Mouse (Mus musculus) liver, embryonic 14.5 days (tissue): ENCODE measurements at regions not wholly inside any gene's neighbourhood (a gene's known extent, or its start where the extent isn't known, plus 50 kb on each side); places are given as distances from the start of the nearest gene placed in this dataset.

Experiments used
- ATAC-seq: fragments of 200-750 bp; cut with Nextera tagmentation; 2 replicates; pipeline ENCODE4 v1.8.0; 2017; ENCODE audit warnings: moderate number of reproducible peaks, mild to moderate bottlenecking, moderate library complexity; ENCODE audit not compliant: insufficient read depth
- DNase-seq, 3 experiments: peaks; one replicate each; pipeline ENCODE4 v3.0.0-alpha.2; 2012 to 2013; ENCODE audit warnings: low read depth in 3 of 3, low spot score in 3 of 3
- H3K27ac ChIP-seq: fragments of 300-500 bp; sonication (generic); 2 replicates; pipeline ENCODE4 v1.5.1; 2014; ENCODE audit warnings: moderate library complexity, mild to moderate bottlenecking, control low read depth, inconsistent platforms
- H3K27me3 ChIP-seq: fragments of 300-500 bp; sonication (generic); 2 replicates; pipeline ENCODE4 v1.6.1; 2014; ENCODE audit warnings: mild to moderate bottlenecking, low read length, moderate library complexity; ENCODE audit not compliant: control insufficient read depth, insufficient read depth
- H3K36me3 ChIP-seq: fragments of 300-500 bp; sonication (generic); replicated peaks from 2 replicates; pipeline ENCODE4 v1.6.1; 2014; ENCODE audit warnings: low read depth; ENCODE audit not compliant: control insufficient read depth, insufficient read depth
- H3K4me1 ChIP-seq, 2 experiments: fragments of 200-500 bp in 1 of 2; fragments of 300-500 bp in 1 of 2; sonication (generic) in 1 of 2; replicated peaks; 2 replicates each; pipeline ENCODE4 v1.6.1; 2012 to 2014; ENCODE audit warnings: antibody characterized with exemption in 1 of 2, inconsistent platforms in 1 of 2, low read length in 1 of 2; ENCODE audit not compliant: control insufficient read depth in 2 of 2, insufficient read depth in 2 of 2
- H3K4me2 ChIP-seq: fragments of 300-500 bp; sonication (generic); 2 replicates; pipeline ENCODE4 v1.6.1; 2014; ENCODE audit warnings: low read depth, mild to moderate bottlenecking, control low read depth, moderate library complexity
- H3K4me3 ChIP-seq, 2 experiments: fragments of 200-500 bp in 1 of 2; fragments of 300-500 bp in 1 of 2; sonication (generic) in 1 of 2; 2 replicates each; pipeline ENCODE4 v1.5.1; 2012 to 2014; ENCODE audit warnings: low read depth in 2 of 2, low read length in 2 of 2, mild to moderate bottlenecking in 2 of 2, control low read depth in 1 of 2, inconsistent platforms in 1 of 2, moderate library complexity in 1 of 2; ENCODE audit not compliant: insufficient read depth in 1 of 2
- H3K9ac ChIP-seq: fragments of 300-500 bp; sonication (generic); replicated peaks from 2 replicates; pipeline ENCODE4 v1.6.1; 2014; ENCODE audit warnings: mild to moderate bottlenecking, control low read depth, moderate library complexity
- H3K9me3 ChIP-seq: fragments of 300-500 bp; sonication (generic); 2 replicates; pipeline ENCODE4 v1.6.1; 2016; ENCODE audit warnings: low read length, mixed read lengths; ENCODE audit not compliant: control insufficient read depth
- CTCF ChIP-seq: IDR thresholded peaks from 2 replicates; pipeline ENCODE4 v1.5.1; 2016; ENCODE audit warnings: antibody characterized with exemption, low read depth, control low read depth
- EP300 ChIP-seq: IDR thresholded peaks from 2 replicates; pipeline ENCODE4 v1.6.1; 2016; ENCODE audit warnings: antibody characterized with exemption, low read depth
- WGBS: fragments of 180-500 bp; shearing (Covaris S2); extraction: QIAGEN DNeasy Blood & Tissue Kit; methylation state at CpG from one replicate; pipeline ENCODE4 v1.1.7; 2014; ENCODE audit not compliant: insufficient replicate concordance; 5-methylcytosine and 5-hydroxymethylcytosine counted together

GRCm38 (mm10) chr6:94413987-94414360 lies 86.2 kb upstream of the Slc25a26 start:
- no peaks in the 10 kb centered on the region for H3K4me1 ChIP-seq
- no peaks in the 10 kb centered on the region for H3K9me3 ChIP-seq
- no peak overlapping the region for H3K4me2 ChIP-seq
- no peak for ATAC-seq
- H3K36me3 ChIP-seq, result no peaks in the 10 kb centered on the region
- DNase-seq, result no peak
- H3K4me3 ChIP-seq, result no peak overlapping the region
- no peaks in the 10 kb centered on the region for H3K27me3 ChIP-seq
- no peak overlapping the region for H3K27ac ChIP-seq
- TF ChIP-seq EP300, result no peak
- TF ChIP-seq CTCF, result no peak
- 48% methylated on average over 5 of the region's 5 CpGs for WGBS
- no peak overlapping the region for H3K9ac ChIP-seq

- no peak overlapping the region for H3K4me2 ChIP-seq
- no peak for TF ChIP-seq CTCF
- TF ChIP-seq EP300, result no peak
- H3K27ac ChIP-seq, result no peak overlapping the region
- no peaks in the 10 kb centered on the region for H3K9me3 ChIP-seq
- no peaks in the 10 kb centered on the region for H3K27me3 ChIP-seq
- no peaks in the 10 kb centered on the region for H3K4me1 ChIP-seq
- H3K36me3 ChIP-seq, result no peaks in the 10 kb centered on the region
- WGBS, result 62% methylated on average over 10 of the region's 10 CpGs
- H3K4me3 ChIP-seq, result no peak overlapping the region
- no peak overlapping the region for H3K9ac ChIP-seq
- DNase-seq (no peak), ATAC-seq (no peak)
Observed at GRCm38 (mm10) chr6:94413297-94413986, 86.7 kb upstream of the Slc25a26 start.

GRCm38 (mm10) chr6:94412341-94412740 lies 87.8 kb upstream of the Slc25a26 start:
- ATAC-seq, result no peak

GRCm38 (mm10) chr6:94410480-94410879 lies 89.7 kb upstream of the Slc25a26 start:
- no peaks in the 10 kb centered on the region for H3K27me3 ChIP-seq
- H3K9ac ChIP-seq, result no peak overlapping the region
- WGBS, result 48% methylated on average over 2 of the region's 2 CpGs
- H3K4me3 ChIP-seq, result no peak overlapping the region
- no peak overlapping the region for H3K4me2 ChIP-seq
- ATAC-seq (no peak), DNase-seq (no peak)
- no peaks in the 10 kb centered on the region for H3K4me1 ChIP-seq
- H3K36me3 ChIP-seq, result no peaks in the 10 kb centered on the region
- TF ChIP-seq CTCF (no peak), EP300 (no peak)
- H3K9me3 ChIP-seq, result no peaks in the 10 kb centered on the region
- no peak overlapping the region for H3K27ac ChIP-seq

More at GRCm38 (mm10) chr6:94412341-94412740, 87.8 kb upstream of the Slc25a26 start:
- H3K4me3 ChIP-seq, result no peak overlapping the region
- H3K4me2 ChIP-seq, result no peak overlapping the region
- 68% methylated on average over 7 of the region's 7 CpGs for WGBS
- no peaks in the 10 kb centered on the region for H3K36me3 ChIP-seq
- no peak overlapping the region for H3K27ac ChIP-seq
- no peaks in the 10 kb centered on the region for H3K9me3 ChIP-seq
- no peaks in the 10 kb centered on the region for H3K4me1 ChIP-seq
- no peak overlapping the region for H3K9ac ChIP-seq
- H3K27me3 ChIP-seq, result no peaks in the 10 kb centered on the region
- DNase-seq, result no peak
- TF ChIP-seq CTCF (no peak), EP300 (no peak)

- TF ChIP-seq CTCF (no peak), EP300 (no peak)
- no peak for ATAC-seq
Observed at GRCm38 (mm10) chr6:94408996-94409395, 91.1 kb upstream of the Slc25a26 start.

More at GRCm38 (mm10) chr6:94408996-94409395, 91.1 kb upstream of the Slc25a26 start:
- H3K27ac ChIP-seq, result no peak overlapping the region
- no peaks in the 10 kb centered on the region for H3K36me3 ChIP-seq
- H3K9me3 ChIP-seq, result no peaks in the 10 kb centered on the region
- no peak overlapping the region for H3K4me2 ChIP-seq
- H3K27me3 ChIP-seq, result no peaks in the 10 kb centered on the region
- no peak for DNase-seq
- H3K4me3 ChIP-seq, result no peak overlapping the region
- 77% methylated on average over 2 of the region's 2 CpGs for WGBS
- no peak overlapping the region for H3K9ac ChIP-seq
- H3K4me1 ChIP-seq, result no peaks in the 10 kb centered on the region
